Mouse (Mus musculus): ENCODE results near the gene Golga1.

- TF ChIP-seq POLR2A (IDR thresholded peaks at IDR 0.05; ENCODE audit: low read depth, low read length) (no peak), CTCF (IDR thresholded peaks at IDR 0.05; ENCODE audit: borderline replicate concordance, insufficient read depth, low read length) (no peak)
Observed at GRCm38 (mm10) chr2:39114093-39114492, 48.8 kb upstream of the Golga1 start.
